Mouse (Mus musculus): Measurements from ENCODE around the gene Agap1. TPM values are rescaled to one million over a fixed set of nuclear protein-coding genes. Genes with fewer than 3 reads are reported as not detected.

Gene Agap1
- total and polyA plus RNA-seq, 2 experiments from 2014 or later = 45.9 to 175 TPM

- no peak for ATAC-seq (ENCODE audit: low FRiP score)
- no peak overlapping the region for H3K4me2 ChIP-seq (ENCODE audit: low read depth, low read length, poor library complexity, severe bottlenecking)
Measured at GRCm38 (mm10) chr1:89573486-89573885, 118.9 kb downstream of the Agap1 start.

DNA sequence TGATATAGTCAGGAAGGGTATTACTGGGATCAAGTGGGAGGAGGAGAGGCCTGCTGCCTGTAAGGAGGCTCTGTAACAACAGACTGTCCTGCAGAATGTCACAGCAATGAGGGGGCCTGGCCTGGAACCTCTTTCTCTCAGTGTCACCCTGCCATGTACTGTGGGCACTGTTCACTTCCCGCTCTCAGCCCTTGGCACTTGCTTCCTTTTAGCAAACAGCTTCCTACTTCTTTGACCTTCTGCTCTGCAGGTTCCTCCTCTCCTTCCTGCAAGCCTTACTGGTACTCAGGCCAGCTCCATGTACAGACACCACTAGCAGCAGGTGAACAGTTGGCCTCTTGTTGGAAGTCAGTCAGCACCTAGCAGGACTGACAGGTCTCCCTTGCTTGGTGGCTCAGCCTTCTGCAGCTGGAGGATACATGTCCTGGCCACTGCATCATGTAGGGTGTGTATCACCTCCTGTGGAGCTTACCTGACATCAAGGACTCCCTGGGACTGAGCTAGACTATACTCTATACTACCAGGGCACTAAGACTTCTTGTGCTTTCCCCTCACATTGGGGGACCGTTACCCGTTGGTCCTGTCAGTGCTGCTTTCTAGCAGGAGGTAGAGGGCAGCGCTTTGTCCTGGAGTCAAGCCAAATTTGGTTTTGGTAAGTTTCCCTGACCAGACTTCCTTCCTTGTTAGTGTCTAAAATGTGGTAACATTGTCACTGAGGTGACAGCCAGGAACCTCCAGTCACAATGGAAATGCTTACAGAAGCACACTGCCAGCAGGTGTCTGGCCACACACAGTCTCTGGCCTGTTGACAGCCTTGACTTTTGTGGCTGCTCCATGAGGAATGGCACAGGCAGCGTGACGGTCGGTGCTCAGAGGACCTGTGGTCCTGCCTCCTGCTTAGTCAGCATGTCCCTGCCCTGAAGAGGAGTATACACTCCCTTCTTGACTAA lies 120.6 kb downstream of the Agap1 start:
- WGBS = 41% methylated on average over 7 of the region's 7 CpGs
- no peak for TF ChIP-seq CTCF (IDR thresholded peaks at IDR 0.05)
- H3K9me3 ChIP-seq (ENCODE audit: low read length) = no peaks in the 10 kb centered on the region
- peak; percentile 55 for DNase-seq (ENCODE audit: low spot score)
- no peak overlapping the region for H3K9ac ChIP-seq (replicated peaks; ENCODE audit: low read length, poor library complexity, severe bottlenecking)
- ATAC-seq (ENCODE audit: low FRiP score) = no peak
- no peak overlapping the region for H3K4me2 ChIP-seq (ENCODE audit: low read depth, low read length, poor library complexity, severe bottlenecking)
- no peaks in the 10 kb centered on the region for H3K36me3 ChIP-seq (ENCODE audit: insufficient read depth, low read length)
- no peak overlapping the region for H3K4me3 ChIP-seq (ENCODE audit: low read depth, low read length)
- no peaks in the 10 kb centered on the region for H3K27me3 ChIP-seq (ENCODE audit: insufficient read depth, low read length)
- H3K4me1 ChIP-seq (ENCODE audit: insufficient read depth, low read length) = peaks cover 17% of the 10 kb centered on the region; the same call in 1 of the 2 replicates
- H3K27ac ChIP-seq (ENCODE audit: low read depth, low read length) = peak overlapping the region; percentile 88

More at GRCm38 (mm10) chr1:89573486-89573885, 118.9 kb downstream of the Agap1 start:
- TF ChIP-seq CTCF (IDR thresholded peaks at IDR 0.05) = no peak
- H3K4me3 ChIP-seq (ENCODE audit: low read depth, low read length) = no peak overlapping the region
- H3K4me1 ChIP-seq (ENCODE audit: insufficient read depth, low read length) = peaks cover 21% of the 10 kb centered on the region; the same call in 1 of the 2 replicates
- H3K9me3 ChIP-seq (ENCODE audit: low read length) = no peaks in the 10 kb centered on the region
- H3K27ac ChIP-seq (ENCODE audit: low read depth, low read length) = no peak overlapping the region
- no peaks in the 10 kb centered on the region for H3K27me3 ChIP-seq (ENCODE audit: insufficient read depth, low read length)
- no peaks in the 10 kb centered on the region for H3K36me3 ChIP-seq (ENCODE audit: insufficient read depth, low read length)
- WGBS = 91% methylated on average over 4 of the region's 4 CpGs
- no peak overlapping the region for H3K9ac ChIP-seq (replicated peaks; ENCODE audit: low read length, poor library complexity, severe bottlenecking)
- no peak for DNase-seq (ENCODE audit: low spot score)

- 23% methylated on average over 7 of the region's 7 CpGs for WGBS
- Histone ChIP-seq H3K9ac (replicated peaks; ENCODE audit: low read length, poor library complexity, severe bottlenecking) (peak overlapping the region; percentile 50), H3K27ac (ENCODE audit: low read depth, low read length) (peak overlapping the region; percentile 88), H3K27me3 (ENCODE audit: insufficient read depth, low read length) (no peaks in the 10 kb centered on the region), H3K4me1 (ENCODE audit: insufficient read depth, low read length) (peaks cover 17% of the 10 kb centered on the region; the same call in 1 of the 2 replicates), H3K4me3 (ENCODE audit: low read depth, low read length) (peak overlapping the region; percentile 13; the same call in 1 of the 2 replicates), H3K36me3 (ENCODE audit: insufficient read depth, low read length) (no peaks in the 10 kb centered on the region), H3K9me3 (ENCODE audit: low read length) (no peaks in the 10 kb centered on the region), H3K4me2 (ENCODE audit: low read depth, low read length, poor library complexity, severe bottlenecking) (peak overlapping the region; percentile 38)
- ATAC-seq (ENCODE audit: low FRiP score) = no peak
- DNase-seq (ENCODE audit: low spot score) = peak; percentile 54
- no peak for TF ChIP-seq CTCF (IDR thresholded peaks at IDR 0.05)
Measured at GRCm38 (mm10) chr1:89576174-89576890, 121.7 kb downstream of the Agap1 start.

- Histone ChIP-seq H3K9ac (replicated peaks; ENCODE audit: low read length, poor library complexity, severe bottlenecking) (peak overlapping the region; percentile 50; the same call in 1 of the 2 replicates), H3K27ac (ENCODE audit: low read depth, low read length) (peak overlapping the region; percentile 88), H3K4me2 (ENCODE audit: low read depth, low read length, poor library complexity, severe bottlenecking) (peak overlapping the region; percentile 38), H3K36me3 (ENCODE audit: insufficient read depth, low read length) (no peaks in the 10 kb centered on the region), H3K4me1 (ENCODE audit: insufficient read depth, low read length) (peaks cover 17% of the 10 kb centered on the region; the same call in 1 of the 2 replicates), H3K4me3 (ENCODE audit: low read depth, low read length) (peak overlapping the region; percentile 13; the same call in 1 of the 2 replicates), H3K27me3 (ENCODE audit: insufficient read depth, low read length) (no peaks in the 10 kb centered on the region), H3K9me3 (ENCODE audit: low read length) (no peaks in the 10 kb centered on the region)
- TF ChIP-seq CTCF (IDR thresholded peaks at IDR 0.05) = no peak
- peak; percentile 68 for ATAC-seq (ENCODE audit: low FRiP score)
- DNase-seq (ENCODE audit: low spot score) = peak; percentile 93
- WGBS = 5% methylated on average over 4 of the region's 4 CpGs
Measured at GRCm38 (mm10) chr1:89576985-89577384, 122.4 kb downstream of the Agap1 start.

DNA sequence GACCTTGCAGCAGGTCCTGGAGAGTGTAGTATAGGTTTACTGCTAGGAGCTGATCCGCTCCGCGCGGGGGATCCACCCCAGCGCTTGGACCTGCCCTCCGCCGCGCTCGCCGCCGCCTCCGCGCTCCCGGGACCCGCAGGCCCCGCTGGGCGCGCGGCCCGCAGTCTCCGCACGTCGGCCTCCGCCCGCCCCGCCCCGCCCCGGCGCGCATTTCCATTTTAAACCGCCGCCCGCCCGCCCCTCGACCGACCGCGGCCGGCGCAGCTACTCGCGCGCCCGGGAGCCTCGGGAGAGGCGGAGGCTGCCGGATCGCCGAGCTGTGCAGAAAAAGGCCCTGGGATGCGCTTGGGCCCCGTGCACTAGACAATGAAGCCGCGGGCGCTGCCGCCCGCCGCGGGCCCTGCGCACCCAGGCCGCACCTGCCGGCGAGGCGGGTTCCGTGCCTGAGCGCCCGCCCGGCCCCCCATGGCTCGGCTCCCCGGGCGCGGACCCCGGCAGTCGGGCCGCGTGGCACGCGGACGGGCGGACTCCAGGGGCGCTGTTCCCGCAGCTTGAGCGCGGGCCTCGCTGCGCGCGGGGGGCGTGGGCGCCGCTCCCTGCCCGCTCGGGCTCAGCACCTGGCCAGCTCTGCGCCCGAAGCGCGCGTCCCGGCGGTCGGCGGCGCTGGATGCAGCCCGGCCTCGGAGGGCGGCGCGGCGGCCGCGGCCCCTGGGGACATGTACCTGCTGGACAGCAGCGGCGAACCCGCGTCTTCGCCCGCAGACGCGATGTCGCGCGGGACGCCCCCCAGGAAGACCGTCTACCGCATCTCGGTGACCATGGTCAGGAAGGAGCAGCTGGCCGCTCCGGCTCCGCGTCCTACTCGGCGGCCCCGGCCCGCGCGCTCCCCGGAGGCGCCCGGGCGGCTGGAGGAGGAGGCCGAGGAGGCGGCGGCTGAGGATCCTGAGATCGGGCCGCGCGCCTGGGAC lies 125.7 kb downstream of the Agap1 start:
- H3K4me1 ChIP-seq (ENCODE audit: insufficient read depth, low read length) = peaks cover 34% of the 10 kb centered on the region
- DNase-seq (ENCODE audit: low spot score) = peak; percentile 90

More for the DNA sequence above, 125.7 kb downstream of the Agap1 start:
- WGBS = under 1% methylated on average over 82 of the region's 146 CpGs
- H3K4me3 ChIP-seq (ENCODE audit: low read depth, low read length) = peak overlapping the region; percentile 69
- peak overlapping the region; percentile 90 for H3K4me2 ChIP-seq (ENCODE audit: low read depth, low read length, poor library complexity, severe bottlenecking)
- TF ChIP-seq CTCF (IDR thresholded peaks at IDR 0.05) = peak; percentile 36; the same call in 1 of the 2 replicates
- ATAC-seq (ENCODE audit: low FRiP score) = peak; percentile 77
- no peaks in the 10 kb centered on the region for H3K27me3 ChIP-seq (ENCODE audit: insufficient read depth, low read length)
- H3K9ac ChIP-seq (replicated peaks; ENCODE audit: low read length, poor library complexity, severe bottlenecking) = peak overlapping the region; percentile 92
- H3K36me3 ChIP-seq (ENCODE audit: insufficient read depth, low read length) = no peaks in the 10 kb centered on the region
- peak overlapping the region; percentile 96 for H3K27ac ChIP-seq (ENCODE audit: low read depth, low read length)
- H3K9me3 ChIP-seq (ENCODE audit: low read length) = no peaks in the 10 kb centered on the region
